Mouse (Mus musculus) cortical plate, adult 2 months (tissue): ENCODE data around the gene Ankrd44.

Experiments used
- CTCF ChIP-seq: fragments of 200-500 bp; IDR thresholded peaks from 2 replicates; pipeline ENCODE4 v1.5.1; 2011; ENCODE audit warnings: mild to moderate bottlenecking, control low read depth, low read length; ENCODE audit not compliant: insufficient read depth; ENCODE audit errors: extremely low read depth
- POLR2A ChIP-seq: fragments of 200-500 bp; IDR thresholded peaks from 2 replicates; pipeline ENCODE4 v1.6.1; 2011; ENCODE audit warnings: mild to moderate bottlenecking, low read length, control low read depth; ENCODE audit not compliant: insufficient read depth; ENCODE audit errors: extremely low read depth

- TF ChIP-seq CTCF (no peak), POLR2A (no peak)
These were observed 191.1 kb downstream of the Ankrd44 start for GRCm38 (mm10) chr1:54734917-54735664.
